Mouse (Mus musculus): Measurements from ENCODE around the gene Vmn2r55.
"Not testable (repeated sequence)": the region's sequence is repeated elsewhere in the genome, so short reads cannot be mapped to it uniquely, and the experiment has no call there.

Vmn2r55 gene

GRCm38 (mm10) chr7:12684903-12685302 lies at the start of gene Vmn2r55:
Gene Vmn2r55, minus strand, starts transcription at chr7:12685003.
- DNase-seq (ENCODE audit: low spot score) = not testable (repeated sequence)

- not testable (repeated sequence) for DNase-seq (ENCODE audit: low spot score)
Observed at GRCm38 (mm10) chr7:12640219-12640618, 44.6 kb downstream of the Vmn2r55 start, which contains the start of gene Vmn2r54. Gene Vmn2r54, minus strand, starts transcription at chr7:12640319.

GRCm38 (mm10) chr7:12608688-12609087 lies 76.1 kb downstream of the Vmn2r55 start, which contains the start of gene Vmn2r53:
Gene Vmn2r53, minus strand, starts transcription at chr7:12608788.
- DNase-seq (ENCODE audit: low spot score) = no peak
